Mouse (Mus musculus): ENCODE data around the gene Galp. TPM values are rescaled to one million over a fixed set of nuclear protein-coding genes. Genes with fewer than 3 reads are reported as not detected.
A peak's percentile ranks its signal among the peaks of the same experiment; 100 is the strongest.

The Galp gene
- polyA plus RNA-seq, 1 experiment, result not detected

GRCm38 (mm10) chr7:6157479-6157878 is 39.4 kb upstream of the Galp start:
- Histone ChIP-seq H3K27ac (ENCODE audit: insufficient read depth, low read length) (no peak overlapping the region), H3K4me3 (ENCODE audit: insufficient read depth, low read length) (no peak overlapping the region), H3K4me1 (ENCODE audit: control insufficient read depth, insufficient read depth, low read length) (peaks cover 17% of the 10 kb centered on the region)
- no peak for TF ChIP-seq CTCF (IDR thresholded peaks at IDR 0.05; ENCODE audit: borderline replicate concordance, insufficient read depth, low read length)
- no peak for TF ChIP-seq POLR2A (IDR thresholded peaks at IDR 0.05; ENCODE audit: low read depth, low read length)

- Histone ChIP-seq H3K27ac (ENCODE audit: insufficient read depth, low read length) (no peak overlapping the region), H3K4me1 (ENCODE audit: control insufficient read depth, insufficient read depth, low read length) (peaks cover 4% of the 10 kb centered on the region), H3K4me3 (ENCODE audit: insufficient read depth, low read length) (no peak overlapping the region)
- no peak for TF ChIP-seq CTCF (IDR thresholded peaks at IDR 0.05; ENCODE audit: borderline replicate concordance, insufficient read depth, low read length)
- TF ChIP-seq POLR2A (IDR thresholded peaks at IDR 0.05; ENCODE audit: low read depth, low read length), result no peak
These were observed 37.3 kb upstream of the Galp start for GRCm38 (mm10) chr7:6159604-6160003.

- Histone ChIP-seq H3K4me1 (ENCODE audit: control insufficient read depth, insufficient read depth, low read length) (peaks cover 4% of the 10 kb centered on the region), H3K27ac (ENCODE audit: insufficient read depth, low read length) (no peak overlapping the region), H3K4me3 (ENCODE audit: insufficient read depth, low read length) (no peak overlapping the region)
- TF ChIP-seq CTCF (IDR thresholded peaks at IDR 0.05; ENCODE audit: borderline replicate concordance, insufficient read depth, low read length) (no peak), POLR2A (IDR thresholded peaks at IDR 0.05; ENCODE audit: low read depth, low read length) (no peak)
These were observed 35.3 kb upstream of the Galp start for GRCm38 (mm10) chr7:6161541-6161940.

- Histone ChIP-seq H3K4me1 (ENCODE audit: control insufficient read depth, insufficient read depth, low read length) (no peaks in the 10 kb centered on the region), H3K4me3 (ENCODE audit: insufficient read depth, low read length) (no peak overlapping the region), H3K27ac (ENCODE audit: insufficient read depth, low read length) (no peak overlapping the region)
- TF ChIP-seq CTCF (IDR thresholded peaks at IDR 0.05; ENCODE audit: borderline replicate concordance, insufficient read depth, low read length) (no peak), POLR2A (IDR thresholded peaks at IDR 0.05; ENCODE audit: low read depth, low read length) (no peak)
These were observed 34.7 kb upstream of the Galp start for GRCm38 (mm10) chr7:6162172-6162571.

GRCm38 (mm10) chr7:6164671-6165070 is 32.2 kb upstream of the Galp start:
- Histone ChIP-seq H3K4me1 (ENCODE audit: control insufficient read depth, insufficient read depth, low read length) (no peaks in the 10 kb centered on the region), H3K4me3 (ENCODE audit: insufficient read depth, low read length) (no peak overlapping the region), H3K27ac (ENCODE audit: insufficient read depth, low read length) (no peak overlapping the region)
- TF ChIP-seq POLR2A (IDR thresholded peaks at IDR 0.05; ENCODE audit: low read depth, low read length) (no peak), CTCF (IDR thresholded peaks at IDR 0.05; ENCODE audit: borderline replicate concordance, insufficient read depth, low read length) (no peak)

- H3K4me3 ChIP-seq (ENCODE audit: insufficient read depth, low read length), result no peak overlapping the region
- no peaks in the 10 kb centered on the region for H3K4me1 ChIP-seq (ENCODE audit: control insufficient read depth, insufficient read depth, low read length)
- H3K27ac ChIP-seq (ENCODE audit: insufficient read depth, low read length), result no peak overlapping the region
- no peak for TF ChIP-seq POLR2A (IDR thresholded peaks at IDR 0.05; ENCODE audit: low read depth, low read length)
- TF ChIP-seq CTCF (IDR thresholded peaks at IDR 0.05; ENCODE audit: borderline replicate concordance, insufficient read depth, low read length), result no peak
These were observed 27.5 kb upstream of the Galp start for GRCm38 (mm10) chr7:6169403-6169802.

- Histone ChIP-seq H3K27ac (ENCODE audit: insufficient read depth, low read length) (no peak overlapping the region), H3K4me1 (ENCODE audit: control insufficient read depth, insufficient read depth, low read length) (no peaks in the 10 kb centered on the region), H3K4me3 (ENCODE audit: insufficient read depth, low read length) (no peak overlapping the region)
- TF ChIP-seq POLR2A (IDR thresholded peaks at IDR 0.05; ENCODE audit: low read depth, low read length), result no peak
- no peak for TF ChIP-seq CTCF (IDR thresholded peaks at IDR 0.05; ENCODE audit: borderline replicate concordance, insufficient read depth, low read length)
These were observed 26.5 kb upstream of the Galp start for GRCm38 (mm10) chr7:6170391-6170790.

GRCm38 (mm10) chr7:6170871-6171270 is 26.0 kb upstream of the Galp start:
- no peak for TF ChIP-seq CTCF (IDR thresholded peaks at IDR 0.05; ENCODE audit: borderline replicate concordance, insufficient read depth, low read length)
- TF ChIP-seq POLR2A (IDR thresholded peaks at IDR 0.05; ENCODE audit: low read depth, low read length), result no peak
- Histone ChIP-seq H3K4me1 (ENCODE audit: control insufficient read depth, insufficient read depth, low read length) (no peaks in the 10 kb centered on the region), H3K4me3 (ENCODE audit: insufficient read depth, low read length) (peak overlapping the region; percentile 48; the same call in 1 of the 2 replicates), H3K27ac (ENCODE audit: insufficient read depth, low read length) (peak overlapping the region; percentile 25; the same call in 1 of the 2 replicates)

GRCm38 (mm10) chr7:6171444-6172005 is 25.4 kb upstream of the Galp start:
- TF ChIP-seq POLR2A (IDR thresholded peaks at IDR 0.05; ENCODE audit: low read depth, low read length) (peak; percentile 62), CTCF (IDR thresholded peaks at IDR 0.05; ENCODE audit: borderline replicate concordance, insufficient read depth, low read length) (peak; percentile 22; the same call in 1 of the 2 replicates)
- Histone ChIP-seq H3K27ac (ENCODE audit: insufficient read depth, low read length) (peak overlapping the region; percentile 25; the same call in 1 of the 2 replicates), H3K4me3 (ENCODE audit: insufficient read depth, low read length) (peak overlapping the region; percentile 48), H3K4me1 (ENCODE audit: control insufficient read depth, insufficient read depth, low read length) (no peaks in the 10 kb centered on the region)

- no peaks in the 10 kb centered on the region for H3K4me1 ChIP-seq (ENCODE audit: control insufficient read depth, insufficient read depth, low read length)
- H3K27ac ChIP-seq (ENCODE audit: insufficient read depth, low read length), result peak within 1 kb of the TSS; percentile 25
- no peak for TF ChIP-seq CTCF (IDR thresholded peaks at IDR 0.05; ENCODE audit: borderline replicate concordance, insufficient read depth, low read length)
- TF ChIP-seq POLR2A (IDR thresholded peaks at IDR 0.05; ENCODE audit: low read depth, low read length), result peak; percentile 75
- peak within 1 kb of the TSS; percentile 95 for H3K4me3 ChIP-seq (ENCODE audit: insufficient read depth, low read length)
These were observed 24.8 kb upstream of the Galp start, which contains the start of gene Zfp444 for GRCm38 (mm10) chr7:6172006-6172649. Zfp444 (plus strand) TSS chr7:6172226.
